Mouse (Mus musculus) liver, adult 10 weeks (tissue): ENCODE measurements around the gene Gm15013. TPM values are rescaled to one million over a fixed set of nuclear protein-coding genes. Genes with fewer than 3 reads are reported as not detected.

ENCODE experiments used
- polyA plus RNA-seq: library from polyadenylated mRNA; stranded (reverse); fragments of 350-450 nt; fragmentation: Illumina TruSeq; extraction: RNeasy Lipid Tissue Mini Kit (QIAGEN cat#74804); gene quantifications from one replicate; pipeline ENCODE4 v1.2.3, GENCODE M21; 2014; ENCODE audit warnings: low read depth, low replicate concordance

The Gm15013 gene
- polyA plus RNA-seq: not detected

GRCm38 (mm10) chrX:139714381-139714780 is at the start of gene Gm15013:
TSS of gene Gm15013 (minus strand) at chrX:139714481.

GRCm38 (mm10) chrX:139684775-139685695 is 29.2 kb downstream of the Gm15013 start, which contains the start of gene Tbc1d8b:
TSS of gene Tbc1d8b (plus strand) at chrX:139684996.

Other genes with a start within 250 kb of the Gm15013 start
- gene D330045A20Rik, start 234.1 kb downstream of the Gm15013 start, polyA plus RNA-seq: 0.11 TPM
- gene Rnf128, start 151.2 kb downstream of the Gm15013 start, polyA plus RNA-seq: 215 TPM
- 20.7 TPM for gene Tbc1d8b, start 29.5 kb downstream of the Gm15013 start, polyA plus RNA-seq
- gene Ripply1, start 67.9 kb upstream of the Gm15013 start, polyA plus RNA-seq: 1.1 TPM
- gene Cldn2, start 86.3 kb upstream of the Gm15013 start, polyA plus RNA-seq: 77.7 TPM
- gene Morc4, start 157.2 kb upstream of the Gm15013 start, polyA plus RNA-seq: 4.5 TPM